Mouse (Mus musculus) bone marrow macrophage, adult 2 months (primary cell): Measurements from ENCODE around the gene Rab19.

Source experiments
- CTCF ChIP-seq: IDR thresholded peaks from 2 replicates; pipeline ENCODE4 v1.5.1; 2012; ENCODE audit warnings: low read depth, mild to moderate bottlenecking, low read length, moderate library complexity
- POLR2A ChIP-seq: IDR thresholded peaks from 2 replicates; pipeline ENCODE4 v1.6.1; 2012; ENCODE audit warnings: mild to moderate bottlenecking, low read depth, low read length, borderline replicate concordance

DNA sequence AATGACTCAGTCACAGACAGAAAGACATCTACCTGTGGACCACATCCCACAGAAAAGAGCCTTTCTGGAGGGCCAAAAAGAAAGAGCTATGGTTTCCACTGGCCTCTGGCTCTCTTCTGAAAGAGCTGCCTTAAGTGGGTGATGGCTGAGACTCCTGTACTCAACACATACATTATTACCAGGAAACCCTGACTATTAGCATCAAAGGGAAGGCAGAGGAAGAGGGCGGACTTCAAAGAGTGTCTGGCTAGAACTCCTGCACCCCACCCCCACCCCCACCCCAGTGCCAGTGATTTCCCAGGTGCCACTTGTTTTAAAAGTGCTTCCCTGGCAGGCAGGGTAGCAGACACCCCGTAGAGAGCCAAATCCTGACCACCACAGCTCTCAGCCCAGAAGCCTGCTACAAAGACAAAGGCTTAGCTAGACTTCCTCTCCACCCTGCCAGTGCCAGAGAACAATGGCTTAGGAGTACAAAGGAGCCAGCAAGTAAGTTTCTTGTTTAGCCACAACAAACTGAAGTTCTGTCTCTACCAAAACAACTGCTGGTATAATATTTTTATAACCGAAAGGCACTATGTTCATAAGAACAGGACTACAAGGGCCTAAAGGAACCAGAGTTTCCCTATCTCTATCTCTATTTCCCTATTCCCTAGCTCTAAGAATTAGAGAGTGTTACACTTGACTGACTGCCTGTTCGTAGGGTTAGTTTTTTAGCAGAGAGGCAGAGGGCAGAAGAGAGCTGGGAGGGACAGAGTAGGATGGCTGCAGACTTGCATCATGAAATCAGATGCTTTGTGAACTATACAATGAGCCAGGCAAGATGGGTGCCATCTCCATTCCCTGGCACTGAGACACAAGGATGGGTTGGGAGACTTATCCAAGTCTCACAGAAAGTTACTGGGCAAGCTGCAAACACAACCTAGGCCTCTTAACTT is 32.8 kb upstream of the Rab19 start:
- TF ChIP-seq POLR2A (no peak), CTCF (no peak)
